ENCODE assay signal across 8 mouse cellular contexts in genomic region chr2:9704266-9704665, GRCm38 (mm10).
"Had no signal": no experiment of that assay in that cellular context is flagged by ENCODE, and none has a peak within 500 bp of the region (broad histone marks: within the 10 kb centered on the region; RNA-seq: fewer than 3 reads in every experiment).

No protein-coding gene starts in this region.

- ATAC-seq: liver, embryonic 12.5 days; midbrain, embryonic 15.5 days had no signal

- DNase-seq: kidney, adult 11 months; kidney, postnatal 25 days; layer of hippocampus, adult 9-11 months; layer of hippocampus, postnatal 36 days; lung, postnatal 4 days; thymus, postnatal 4 days had no signal
